Mouse (Mus musculus) liver, adult 2 months (tissue): ENCODE results near the gene Madcam1. TPM values are rescaled to one million over a fixed set of nuclear protein-coding genes. Genes with fewer than 3 reads are reported as not detected.
"Not testable (repeated sequence)": the region's sequence is repeated elsewhere in the genome, so short reads cannot be mapped to it uniquely, and the experiment has no call there.

Source experiments
- DNase-seq: peaks from one replicate; pipeline ENCODE4 v3.0.0-alpha.2; 2011; ENCODE audit warnings: low read depth, low spot score; ENCODE audit errors: extremely low read depth
- H3K27ac ChIP-seq: fragments of 200-500 bp; replicated peaks from 2 replicates; pipeline ENCODE4 v1.5.1; 2012; ENCODE audit warnings: low read depth, mild to moderate bottlenecking, control low read depth, inconsistent platforms, low read length; ENCODE audit not compliant: insufficient read depth
- H3K27me3 ChIP-seq: fragments of 200-500 bp; 2 replicates; pipeline ENCODE4 v1.6.1; 2012; ENCODE audit warnings: mild to moderate bottlenecking, moderate library complexity, low read length, inconsistent platforms; ENCODE audit not compliant: control insufficient read depth, insufficient read depth
- H3K36me3 ChIP-seq: fragments of 200-500 bp; 2 replicates; pipeline ENCODE4 v1.6.1; 2012; ENCODE audit warnings: low read length, inconsistent platforms; ENCODE audit not compliant: control insufficient read depth, insufficient read depth
- H3K4me1 ChIP-seq: fragments of 200-500 bp; 2 replicates; pipeline ENCODE4 v1.6.1; 2011; ENCODE audit warnings: low read length; ENCODE audit not compliant: control insufficient read depth, insufficient read depth
- H3K4me3 ChIP-seq: fragments of 200-500 bp; 2 replicates; pipeline ENCODE4 v1.5.1; 2011; ENCODE audit warnings: low read depth, mild to moderate bottlenecking, control low read depth, low read length, moderate library complexity; ENCODE audit not compliant: insufficient read depth
- H3K79me2 ChIP-seq: fragments of 200-500 bp; 2 replicates; pipeline ENCODE4 v1.6.1; 2012; ENCODE audit warnings: inconsistent platforms, mild to moderate bottlenecking, low read length, moderate library complexity; ENCODE audit not compliant: control insufficient read depth, insufficient read depth
- H3K9ac ChIP-seq: fragments of 200-500 bp; 2 replicates; pipeline ENCODE4 v1.6.1; 2012; ENCODE audit warnings: low read depth, mild to moderate bottlenecking, control low read depth, inconsistent platforms, low read length
- CTCF ChIP-seq: fragments of 200-500 bp; IDR thresholded peaks from 2 replicates; pipeline ENCODE4 v1.5.1; 2011; ENCODE audit warnings: low read depth, low read length, control low read depth
- POLR2A ChIP-seq: fragments of 200-500 bp; IDR thresholded peaks from 2 replicates; pipeline ENCODE4 v1.6.1; 2011; ENCODE audit warnings: low read length, control low read depth; ENCODE audit not compliant: insufficient read depth; ENCODE audit errors: extremely low read depth
- WGBS: fragments of 180-500 bp; shearing (Covaris S2); methylation state at CpG from one replicate; pipeline ENCODE4 v1.1.7; 2018; 5-methylcytosine and 5-hydroxymethylcytosine counted together
- polyA plus RNA-seq: library from polyadenylated mRNA; depleted of rRNA; stranded (reverse); fragments of >200 nt; gene quantifications from 2 replicates; pipeline ENCODE4 v1.2.3, GENCODE M21; 2012
- total RNA-seq: library from RNA; depleted of rRNA; stranded (reverse); fragments of >200 nt; gene quantifications from 2 replicates; pipeline ENCODE4 v1.2.3, GENCODE M21; 2014

Madcam1 gene
- total and polyA plus RNA-seq, 2 experiments: not detected

- Histone ChIP-seq H3K4me1 (peaks cover 29% of the 10 kb centered on the region), H3K4me3 (no peak overlapping the region), H3K79me2 (peaks cover 15% of the 10 kb centered on the region; the same call in 1 of the 2 replicates), H3K36me3 (no peaks in the 10 kb centered on the region), H3K9ac (no peak overlapping the region), H3K27ac (peak overlapping the region; percentile 45), H3K27me3 (no peaks in the 10 kb centered on the region)
- DNase-seq: peak; percentile 92
- TF ChIP-seq CTCF (no peak), POLR2A (no peak)
- 21% methylated on average over 10 of the region's 10 CpGs for WGBS
Observed at GRCm38 (mm10) chr10:79701443-79702129, 37.2 kb downstream of the Madcam1 start.

- H3K36me3 ChIP-seq, H3K9ac ChIP-seq, DNase-seq, H3K27ac ChIP-seq, H3K27me3 ChIP-seq, H3K4me3 ChIP-seq: not testable (repeated sequence)
- Histone ChIP-seq H3K4me1 (peaks cover 37% of the 10 kb centered on the region), H3K79me2 (peaks cover 25% of the 10 kb centered on the region)
- WGBS: 89% methylated on average over 4 of the region's 4 CpGs
Observed at GRCm38 (mm10) chr10:79702970-79703369, 38.6 kb downstream of the Madcam1 start.

- Histone ChIP-seq H3K79me2 (peaks cover 27% of the 10 kb centered on the region), H3K27me3 (no peaks in the 10 kb centered on the region), H3K9ac (no peak overlapping the region), H3K4me1 (peaks cover 37% of the 10 kb centered on the region), H3K27ac (no peak overlapping the region), H3K4me3 (no peak overlapping the region), H3K36me3 (no peaks in the 10 kb centered on the region)
- no peak for DNase-seq
- TF ChIP-seq CTCF (no peak), POLR2A (no peak)
- 86% methylated on average over 10 of the region's 10 CpGs for WGBS
Observed at GRCm38 (mm10) chr10:79703541-79703940, 39.2 kb downstream of the Madcam1 start.

GRCm38 (mm10) chr10:79704065-79704969 is 40.0 kb downstream of the Madcam1 start, which contains the start of gene Bsg:
Gene Bsg (plus strand): TSS chr10:79704491.
- no peaks in the 10 kb centered on the region for H3K36me3 ChIP-seq
- peak within 1 kb of the TSS; percentile 96 for H3K9ac ChIP-seq
- under 1% methylated on average over 64 of the region's 65 CpGs for WGBS
- TF ChIP-seq CTCF (peak; percentile 47), POLR2A (peak; percentile 97)
- H3K27ac ChIP-seq: peak within 1 kb of the TSS; percentile 92
- peak; percentile 85 for DNase-seq
- H3K79me2 ChIP-seq: peaks cover 31% of the 10 kb centered on the region
- H3K27me3 ChIP-seq: no peaks in the 10 kb centered on the region
- peak within 1 kb of the TSS; percentile 93 for H3K4me3 ChIP-seq
- H3K4me1 ChIP-seq: peaks cover 37% of the 10 kb centered on the region

GRCm38 (mm10) chr10:79704970-79705360 is 40.6 kb downstream of the Madcam1 start:
- Histone ChIP-seq H3K4me3 (peak overlapping the region; percentile 93), H3K79me2 (peaks cover 31% of the 10 kb centered on the region), H3K36me3 (no peaks in the 10 kb centered on the region), H3K4me1 (peaks cover 37% of the 10 kb centered on the region), H3K9ac (peak overlapping the region; percentile 96), H3K27ac (peak overlapping the region; percentile 92), H3K27me3 (no peaks in the 10 kb centered on the region)
- TF ChIP-seq POLR2A: no peak
- no peak for DNase-seq
- 2% methylated on average over 10 of the region's 10 CpGs for WGBS

- Histone ChIP-seq H3K27me3 (no peaks in the 10 kb centered on the region), H3K79me2 (peaks cover 31% of the 10 kb centered on the region), H3K36me3 (peaks cover 3% of the 10 kb centered on the region; the same call in 1 of the 2 replicates), H3K4me3 (no peak overlapping the region; the same call in 1 of the 2 replicates), H3K27ac (peak overlapping the region; percentile 56), H3K9ac (peak overlapping the region; percentile 44), H3K4me1 (peaks cover 36% of the 10 kb centered on the region)
- DNase-seq: no peak
- no peak for TF ChIP-seq POLR2A
- no peak for TF ChIP-seq CTCF
- WGBS: 43% methylated on average over 5 of the region's 5 CpGs
Observed at GRCm38 (mm10) chr10:79705951-79706350, 41.6 kb downstream of the Madcam1 start.
